Mouse (Mus musculus): Measurements from ENCODE around the gene Aldh1a2. TPM values are rescaled to one million over a fixed set of nuclear protein-coding genes. Genes with fewer than 3 reads are reported as not detected.

Aldh1a2 gene
- total RNA-seq, 2 experiments from 2014 or later, result 4.7 to 6.1 TPM

GRCm38 (mm10) chr9:71326261-71326660, 110.7 kb downstream of the Aldh1a2 start:
- no peak for DNase-seq

DNA sequence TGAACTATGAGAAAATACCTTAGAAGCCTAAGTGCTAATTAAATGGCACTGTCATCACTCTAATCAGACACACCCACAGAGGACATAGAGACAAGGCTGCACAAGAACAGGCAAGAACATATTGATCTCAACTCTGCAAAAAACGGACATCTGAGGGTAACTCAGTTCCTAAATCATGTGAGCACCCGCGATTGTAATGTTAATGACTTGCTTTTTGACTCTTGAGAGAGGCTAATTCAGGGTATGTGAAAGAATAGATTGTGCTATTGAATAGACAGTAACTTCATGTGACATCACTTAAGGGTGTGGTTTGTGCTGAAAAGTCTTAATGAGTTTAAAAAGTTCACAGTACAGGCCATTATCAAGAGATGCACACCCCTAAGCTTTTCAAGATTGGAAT, 116.1 kb downstream of the Aldh1a2 start:
- intact Hi-C loops (cut with DNase I; ENCODE audit: low total_unique reads), result no loop called here
- no peak for DNase-seq

More at GRCm38 (mm10) chr9:71326261-71326660, 110.7 kb downstream of the Aldh1a2 start:
- intact Hi-C loops (cut with DNase I; ENCODE audit: low total_unique reads), result no loop called here

- intact Hi-C loops (cut with DNase I; ENCODE audit: low total_unique reads), result no loop called here
Observed at GRCm38 (mm10) chr9:71336674-71337073, 121.1 kb downstream of the Aldh1a2 start.

DNA sequence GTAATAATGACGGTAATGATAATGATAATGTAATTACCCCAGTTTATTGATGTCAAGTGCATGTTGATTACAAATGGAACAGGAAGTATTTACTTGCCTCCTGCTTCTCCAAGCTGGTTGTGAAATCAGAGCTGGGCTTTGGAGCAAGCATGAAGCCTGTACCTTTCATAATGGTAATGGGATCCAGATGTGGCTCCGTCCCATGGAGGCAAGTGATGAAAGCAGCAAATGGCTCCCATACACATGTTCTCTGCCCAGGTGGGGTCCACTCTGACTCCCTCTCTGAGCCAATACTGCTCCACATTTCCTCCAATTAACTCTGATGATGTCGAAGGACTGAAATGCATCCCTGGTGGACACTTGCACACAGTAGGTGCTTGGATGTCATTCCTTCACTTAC, 121.8 kb downstream of the Aldh1a2 start:
- intact Hi-C loops (cut with DNase I; ENCODE audit: low total_unique reads), result no loop called here
- no peak for DNase-seq

More at GRCm38 (mm10) chr9:71336674-71337073, 121.1 kb downstream of the Aldh1a2 start:
- DNase-seq, result no peak

GRCm38 (mm10) chr9:71340116-71340515, 124.5 kb downstream of the Aldh1a2 start:
- no peak for DNase-seq
- intact Hi-C loops (cut with DNase I; ENCODE audit: low total_unique reads), result no loop called here

Other genes with a start within 250 kb of the Aldh1a2 start
- gene Aqp9, start 47.1 kb upstream of the Aldh1a2 start, total RNA-seq (2021), result under 1 TPM in 1 of 2 experiments, not detected in 1; 0.09 TPM

All from gastrocnemius, postnatal 14 days (tissue).